Mouse (Mus musculus) CH12.LX (cell line): ENCODE measurements at regions not wholly inside any gene's neighbourhood (a gene's known extent, or its start where the extent isn't known, plus 50 kb on each side); places are given as distances from the start of the nearest gene placed in this dataset.

Experiments used
- DNase-seq: peaks from one replicate; pipeline ENCODE4 v3.0.0-alpha.2; 2013; ENCODE audit errors: extremely low read depth
- H3K27ac ChIP-seq: 2 replicates; pipeline ENCODE4 v1.5.1; 2012; ENCODE audit warnings: low read depth, mild to moderate bottlenecking, control low read depth, moderate library complexity; ENCODE audit not compliant: insufficient read depth
- H3K27me3 ChIP-seq: replicated peaks from 2 replicates; pipeline ENCODE3; 2012; ENCODE audit warnings: inconsistent platforms
- H3K36me3 ChIP-seq, 2 experiments: replicated peaks in 1 of 2; 2 replicates each; pipeline versions ENCODE3 to v1.6.1; 2012; ENCODE audit warnings: inconsistent platforms in 1 of 2, low read length in 1 of 2, mild to moderate bottlenecking in 1 of 2, mixed read lengths in 1 of 2, moderate library complexity in 1 of 2; ENCODE audit not compliant: control insufficient read depth in 1 of 2, insufficient read depth in 1 of 2
- H3K4me1 ChIP-seq, 2 experiments: 2 replicates each; pipeline ENCODE4 v1.6.1; 2012; ENCODE audit warnings: inconsistent platforms in 1 of 2, moderate library complexity in 1 of 2; ENCODE audit not compliant: insufficient read depth in 2 of 2, control insufficient read depth in 1 of 2
- H3K4me2 ChIP-seq: 2 replicates; pipeline ENCODE4 v1.6.1; 2012; ENCODE audit warnings: low read depth, mild to moderate bottlenecking, control low read depth; ENCODE audit not compliant: poor library complexity, insufficient read depth, severe bottlenecking
- H3K4me3 ChIP-seq, 3 experiments: fragments of 150-350 bp in 1 of 3; sonication (generic) in 1 of 3; replicated peaks in 1 of 3; 2 replicates each; pipeline versions ENCODE3 to v1.5.1; 2011 to 2012; ENCODE audit warnings: low read depth in 2 of 3, low read length in 2 of 3, mild to moderate bottlenecking in 2 of 3, moderate library complexity in 2 of 3, control low read depth in 1 of 3, improper control_type of control experiment in 1 of 3, inconsistent platforms in 1 of 3, mixed read lengths in 1 of 3; ENCODE audit not compliant: poor library complexity in 1 of 3
- H3K79me2 ChIP-seq: replicated peaks from 2 replicates; pipeline ENCODE4 v1.6.1; 2012; ENCODE audit warnings: mild to moderate bottlenecking, moderate library complexity; ENCODE audit not compliant: control insufficient read depth, poor library complexity, insufficient read depth, severe bottlenecking; ENCODE audit errors: extremely low read depth
- H3K9ac ChIP-seq: 2 replicates; pipeline ENCODE4 v1.6.1; 2012; ENCODE audit warnings: low read depth, mild to moderate bottlenecking, control low read depth, moderate library complexity; ENCODE audit not compliant: insufficient read depth
- H3K9me3 ChIP-seq: replicated peaks from 2 replicates; pipeline ENCODE3; 2012; ENCODE audit warnings: low read length, inconsistent platforms, mixed read lengths
- BHLHE40 ChIP-seq: IDR thresholded peaks from 2 replicates; pipeline ENCODE4 v1.6.1; 2011; ENCODE audit warnings: mild to moderate bottlenecking, low read depth, low read length, improper control_type of control experiment
- CHD1 ChIP-seq: IDR thresholded peaks from 2 replicates; pipeline ENCODE4 v1.6.1; 2012; ENCODE audit warnings: low read depth, low read length, improper control_type of control experiment, inconsistent platforms
- EP300 ChIP-seq: IDR thresholded peaks from 2 replicates; pipeline ENCODE4 v1.6.1; 2011; ENCODE audit warnings: low read length, improper control_type of control experiment
- ETS1 ChIP-seq: conservative IDR thresholded peaks from 2 replicates; pipeline ENCODE4 v1.6.1; 2012; ENCODE audit warnings: low read depth, mild to moderate bottlenecking, inconsistent platforms, low read length, improper control_type of control experiment, moderate library complexity
- GABPA ChIP-seq: IDR thresholded peaks from 2 replicates; pipeline ENCODE4 v1.6.1; 2012; ENCODE audit warnings: low read depth, low read length, improper control_type of control experiment, inconsistent platforms; ENCODE audit not compliant: insufficient replicate concordance
- HCFC1 ChIP-seq: IDR thresholded peaks from 2 replicates; pipeline ENCODE4 v1.6.1; 2012; ENCODE audit warnings: low read depth, mild to moderate bottlenecking, inconsistent platforms, low read length, improper control_type of control experiment
- MAFK ChIP-seq: IDR thresholded peaks from 2 replicates; pipeline ENCODE4 v1.6.1; 2011; ENCODE audit warnings: low read length, improper control_type of control experiment; ENCODE audit not compliant: insufficient replicate concordance
- MAZ ChIP-seq: IDR thresholded peaks from 2 replicates; pipeline ENCODE4 v1.6.1; 2012; ENCODE audit warnings: low read depth, mild to moderate bottlenecking, inconsistent platforms, low read length, improper control_type of control experiment, moderate library complexity
- NELFE ChIP-seq: IDR thresholded peaks from 2 replicates; pipeline ENCODE4 v1.6.1; 2011; ENCODE audit warnings: low read depth, low read length, improper control_type of control experiment
- RCOR1 ChIP-seq: conservative IDR thresholded peaks from 2 replicates; pipeline ENCODE4 v1.6.1; 2012; ENCODE audit warnings: low read depth, mild to moderate bottlenecking, inconsistent platforms, low read length, improper control_type of control experiment
- SIN3A ChIP-seq: IDR thresholded peaks from 2 replicates; pipeline ENCODE4 v1.6.1; 2012; ENCODE audit warnings: low read length, improper control_type of control experiment, inconsistent platforms
- TCF12 ChIP-seq: IDR thresholded peaks from 2 replicates; pipeline ENCODE4 v1.6.1; 2014; ENCODE audit warnings: low read depth, mild to moderate bottlenecking, inconsistent platforms, low read length, improper control_type of control experiment
- UBTF ChIP-seq: IDR thresholded peaks from 2 replicates; pipeline ENCODE4 v1.6.1; 2012; ENCODE audit warnings: low read depth, mild to moderate bottlenecking, inconsistent platforms, low read length, improper control_type of control experiment, moderate library complexity
- USF1 ChIP-seq: IDR thresholded peaks from 2 replicates; pipeline ENCODE4 v1.6.1; 2014; ENCODE audit warnings: low read depth, mild to moderate bottlenecking, inconsistent platforms, low read length, improper control_type of control experiment
- USF2 ChIP-seq: conservative IDR thresholded peaks from 2 replicates; pipeline ENCODE4 v1.6.1; 2011; ENCODE audit warnings: low read depth, low read length, improper control_type of control experiment
- ZKSCAN1 ChIP-seq: IDR thresholded peaks from 2 replicates; pipeline ENCODE4 v1.6.1; 2012; ENCODE audit warnings: low read depth, inconsistent platforms, low read length, improper control_type of control experiment, borderline replicate concordance
- ZMIZ1 ChIP-seq: IDR thresholded peaks from 2 replicates; pipeline ENCODE4 v1.6.1; 2012; ENCODE audit warnings: low read depth, mild to moderate bottlenecking, inconsistent platforms, low read length, improper control_type of control experiment
- dilution Hi-C: fragments of 300-500 bp; cut with MboI; formaldehyde crosslinking; loops from 2 replicates; pipeline ENCODE4 v1.14.3; 2020; ENCODE audit warnings: low sequenced_read_pairs; ENCODE audit not compliant: extremely low pct_unique_long_range_greater_than_20kb, extremely low pct_ligation_motif_present
- in situ Hi-C: fragments of 300-500 bp; cut with MboI; formaldehyde crosslinking; loops from 3 replicates; pipeline ENCODE4 v1.14.3; 2019; ENCODE audit warnings: low sequenced_read_pairs, low pct_ligation_motif_present, low pct_unique_long_range_greater_than_20kb, mixed read lengths

- Histone ChIP-seq H3K4me3 (no peak overlapping the region), H3K79me2 (no peaks in the 10 kb centered on the region), H3K4me2 (no peak overlapping the region), H3K9ac (no peak overlapping the region), H3K4me1 (no peaks in the 10 kb centered on the region), H3K27me3 (no peaks in the 10 kb centered on the region), H3K36me3 (no peaks in the 10 kb centered on the region), H3K27ac (no peak overlapping the region), H3K9me3 (peaks cover 80% of the 10 kb centered on the region)
- no peak for TF ChIP-seq NELFE
- in situ Hi-C loops (no loop called here), dilution Hi-C loops (no loop called here)
- no peak for DNase-seq
These were observed 171.0 kb upstream of the Sox9 start for GRCm38 (mm10) chr11:112611073-112611472.

GRCm38 (mm10) chr11:112615629-112616028, 166.4 kb upstream of the Sox9 start:
- Histone ChIP-seq H3K4me1 (no peaks in the 10 kb centered on the region), H3K9ac (no peak overlapping the region)
- TF ChIP-seq ZMIZ1 (no peak), HCFC1 (no peak), UBTF (no peak), ETS1 (no peak), EP300 (no peak), SIN3A (no peak), BHLHE40 (no peak)
- TF ChIP-seq, all 38 proteins: peak for 0
- Histone ChIP-seq H3K27me3 (no peaks in the 10 kb centered on the region), H3K4me2 (no peak overlapping the region), H3K79me2 (no peaks in the 10 kb centered on the region), H3K27ac (no peak overlapping the region), H3K4me3 (no peak overlapping the region), H3K9me3 (peaks cover 85% of the 10 kb centered on the region), H3K36me3 (no peaks in the 10 kb centered on the region)
- dilution Hi-C loops (no loop called here), in situ Hi-C loops (no loop called here)
- DNase-seq, result no peak

GRCm38 (mm10) chr11:112616942-112617341, 165.1 kb upstream of the Sox9 start:
- no peak overlapping the region for H3K4me2 ChIP-seq

More at GRCm38 (mm10) chr11:112616942-112617341, 165.1 kb upstream of the Sox9 start:
- H3K9me3 ChIP-seq, result peaks cover 85% of the 10 kb centered on the region
- H3K27ac ChIP-seq, result no peak overlapping the region
- in situ Hi-C loops (no loop called here), dilution Hi-C loops (no loop called here)
- no peaks in the 10 kb centered on the region for H3K79me2 ChIP-seq
- TF ChIP-seq USF2, result no peak
- TF ChIP-seq SIN3A, result no peak
- TF ChIP-seq NELFE, result no peak
- no peak for TF ChIP-seq GABPA
- TF ChIP-seq CHD1, result no peak
- TF ChIP-seq USF1, result no peak
- TF ChIP-seq TCF12, result no peak
- no peak for TF ChIP-seq HCFC1
- TF ChIP-seq RCOR1, result no peak
- no peak for TF ChIP-seq MAZ
- TF ChIP-seq ZKSCAN1, result no peak
- TF ChIP-seq ETS1, result no peak
- TF ChIP-seq MAFK, result no peak
- no peak overlapping the region for H3K9ac ChIP-seq
- H3K36me3 ChIP-seq, result no peaks in the 10 kb centered on the region
- DNase-seq, result no peak
- no peaks in the 10 kb centered on the region for H3K27me3 ChIP-seq
- H3K4me3 ChIP-seq, result no peak overlapping the region
- no peaks in the 10 kb centered on the region for H3K4me1 ChIP-seq
